Mouse (Mus musculus) retina, postnatal 7 days (tissue): ENCODE data around the gene Tlk1.

Experiments
- DNase-seq: peaks from one replicate; pipeline ENCODE4 v3.0.0-alpha.2; 2012; ENCODE audit warnings: low read depth, low spot score

Tlk1 gene

DNA sequence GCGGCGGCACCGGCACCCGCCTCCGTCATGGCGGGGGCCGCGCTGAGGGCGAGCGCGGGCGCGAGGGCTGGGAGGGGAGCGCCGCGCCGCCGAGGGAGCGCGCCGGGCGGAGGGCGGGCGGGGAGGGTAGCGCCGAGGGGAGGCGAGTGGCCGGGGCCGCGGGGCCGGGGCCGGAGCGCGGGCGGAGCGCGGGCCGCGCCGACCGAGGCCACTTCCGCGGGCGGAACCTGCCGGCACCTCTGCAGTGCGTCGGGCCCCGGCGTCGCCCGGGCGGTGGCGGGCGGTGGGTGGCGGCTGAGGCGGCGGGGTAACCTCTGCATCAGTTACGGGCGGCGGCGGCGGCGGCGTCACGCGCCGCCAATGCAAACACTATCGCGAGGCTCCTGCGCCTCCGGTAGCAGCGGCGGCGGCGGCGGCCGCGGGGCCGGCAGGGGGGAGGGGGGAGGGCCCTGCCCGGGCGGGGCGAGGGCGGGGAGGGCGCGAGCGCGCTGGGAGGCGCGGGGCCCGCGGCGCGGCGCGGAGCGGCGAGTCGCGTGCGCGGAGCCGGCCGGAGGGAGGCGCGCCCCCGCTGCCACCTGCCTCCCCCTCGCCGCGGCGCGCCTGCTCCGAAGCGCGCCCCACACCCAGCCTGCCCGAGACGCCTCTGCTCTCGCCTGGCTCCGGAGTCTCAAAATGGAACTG, at the start of gene Tlk1:
Gene Tlk1, minus strand, starts transcription at position 358 of the 681 bp plus-strand sequence.
- DNase-seq: peak; percentile 72

DNA sequence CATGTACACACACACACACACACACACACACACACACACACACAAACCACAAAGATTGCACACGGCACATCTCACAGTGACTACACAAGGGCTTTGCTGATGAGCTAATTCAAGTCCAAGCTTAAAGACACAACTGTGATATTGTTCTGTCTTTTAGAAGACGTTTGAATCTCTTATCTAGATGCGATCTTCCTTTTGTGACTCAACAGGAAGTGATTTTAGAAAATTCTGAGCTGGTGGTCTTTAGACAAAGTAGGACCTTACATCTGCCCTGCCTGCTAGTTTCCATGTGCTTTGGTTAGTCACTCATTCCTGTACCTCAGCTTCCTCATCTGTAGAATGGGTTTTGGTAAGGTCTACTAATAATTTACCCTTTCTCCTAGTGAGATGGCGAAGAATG, 49.6 kb upstream of the Tlk1 start:
- DNase-seq: no peak

DNA sequence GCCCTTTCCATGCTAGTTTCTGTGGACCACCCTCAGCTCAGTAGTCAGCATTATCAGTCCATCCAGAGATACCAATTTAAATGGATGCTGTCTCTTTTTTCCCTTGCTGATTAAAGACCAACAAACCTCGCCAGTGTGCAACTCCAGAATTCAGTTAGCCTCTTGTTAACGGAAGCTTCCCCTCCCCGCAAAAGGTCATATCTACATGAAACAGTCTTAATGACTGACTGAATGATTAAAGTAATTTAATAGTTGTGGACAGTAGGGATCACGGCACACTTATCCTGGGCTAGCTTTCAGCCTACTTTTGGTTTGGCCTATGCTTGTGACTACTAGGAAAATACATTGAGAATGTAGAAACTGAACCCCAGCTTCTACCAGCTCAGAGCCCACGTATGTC, 47.6 kb upstream of the Tlk1 start:
- DNase-seq: no peak

DNA sequence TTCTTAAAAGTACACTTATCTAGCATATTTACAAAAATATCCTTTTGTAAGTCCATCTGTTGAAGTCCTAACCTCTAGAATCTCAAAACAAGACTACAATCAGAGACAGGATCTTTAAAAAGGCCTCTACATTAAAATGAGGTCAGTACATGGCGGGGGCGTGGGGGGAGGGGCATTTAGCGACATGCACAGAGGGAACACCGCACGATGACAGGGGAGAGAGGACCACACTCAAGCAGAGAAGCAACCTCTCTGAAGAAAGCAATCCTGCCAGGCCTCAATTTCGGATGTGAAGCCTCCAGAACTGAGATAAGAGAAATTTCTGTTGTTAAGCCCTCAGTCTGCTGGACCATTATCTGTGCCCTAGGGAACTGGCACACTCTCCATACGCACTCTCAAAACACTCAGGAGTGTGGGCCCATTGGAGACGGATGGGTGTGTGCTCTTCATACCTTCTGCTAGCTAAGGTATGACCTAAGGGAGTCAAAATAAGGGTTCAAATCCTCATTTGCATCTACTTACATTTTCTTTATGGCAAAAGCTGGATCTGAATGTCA, 46.0 kb upstream of the Tlk1 start:
- DNase-seq: no peak

DNA sequence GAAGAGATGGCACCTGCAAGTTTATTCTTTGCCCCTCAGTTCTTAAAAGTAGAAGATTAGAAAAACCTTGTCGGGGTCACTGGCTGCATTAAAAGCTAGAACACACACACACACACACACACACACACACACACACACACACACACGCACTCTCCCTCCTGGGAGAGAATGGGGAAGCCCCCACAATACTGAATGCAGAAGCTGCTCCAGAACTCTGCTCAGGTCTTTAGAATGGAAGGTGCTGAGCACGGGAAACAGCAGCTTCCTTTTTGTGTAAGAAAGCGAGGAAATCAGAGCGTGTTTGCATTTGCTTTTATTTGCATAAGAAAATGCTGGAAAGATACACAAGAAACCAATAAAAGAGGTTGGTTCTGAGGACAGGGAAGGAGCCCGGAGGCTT, 45.3 kb upstream of the Tlk1 start:
- DNase-seq: no peak

DNA sequence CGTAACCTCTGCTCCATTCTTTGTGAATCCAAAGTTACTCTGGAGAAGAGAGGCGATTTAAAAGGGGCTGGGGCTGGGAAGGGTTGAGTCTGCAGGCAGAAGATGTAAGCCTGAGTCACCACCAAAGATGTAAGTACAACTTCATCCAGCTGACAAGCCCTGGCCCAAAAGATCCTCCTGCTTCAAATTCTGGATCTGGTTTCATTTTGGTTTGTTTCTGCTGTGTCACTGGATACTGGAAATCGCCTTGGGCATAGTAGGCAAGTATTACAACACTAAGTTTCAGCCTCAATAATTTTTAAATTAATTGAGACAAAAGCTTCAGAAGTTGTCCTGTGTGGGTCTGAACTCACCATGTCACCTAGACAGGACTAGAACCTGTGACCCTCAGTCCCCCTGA, 43.6 kb upstream of the Tlk1 start:
- DNase-seq: no peak

DNA sequence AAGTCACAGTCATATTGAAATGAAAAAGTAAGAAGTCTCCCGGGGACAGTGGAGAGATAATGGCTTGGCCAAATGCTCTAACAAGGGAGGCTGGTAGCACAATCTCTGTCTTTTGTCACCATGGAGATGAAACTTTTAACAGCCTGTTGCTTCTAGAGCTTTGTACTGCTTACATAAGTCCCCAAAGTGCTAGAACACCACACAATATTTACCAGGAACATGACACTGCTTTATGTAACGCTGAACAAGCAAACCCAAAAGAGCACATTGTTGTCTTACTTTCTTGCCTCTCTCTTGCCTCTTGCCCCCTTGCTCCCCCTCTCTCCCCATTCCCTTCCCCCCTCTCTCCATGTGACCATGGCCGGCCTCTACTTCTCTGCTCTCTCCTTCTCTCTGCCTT, 41.7 kb upstream of the Tlk1 start:
- no peak for DNase-seq

DNA sequence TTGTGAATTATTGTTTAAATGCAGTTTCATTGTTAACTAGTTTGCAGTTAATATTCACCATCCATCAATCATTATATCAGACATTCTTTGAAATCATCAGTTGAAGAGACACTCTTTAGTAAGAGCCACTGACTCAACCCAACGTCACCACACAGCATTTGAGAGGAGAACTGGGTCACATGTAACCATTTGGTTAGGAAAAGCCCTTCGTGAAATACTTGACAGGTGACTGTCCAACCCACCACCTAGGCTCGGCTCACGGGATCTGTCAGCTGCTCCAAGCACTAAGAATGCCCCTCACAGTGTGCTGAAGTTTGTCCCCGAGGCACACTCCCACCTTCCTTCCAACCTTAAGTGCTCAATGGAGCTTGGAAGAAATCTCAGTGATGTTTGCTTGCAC, 37.4 kb upstream of the Tlk1 start:
- no peak for DNase-seq

DNA sequence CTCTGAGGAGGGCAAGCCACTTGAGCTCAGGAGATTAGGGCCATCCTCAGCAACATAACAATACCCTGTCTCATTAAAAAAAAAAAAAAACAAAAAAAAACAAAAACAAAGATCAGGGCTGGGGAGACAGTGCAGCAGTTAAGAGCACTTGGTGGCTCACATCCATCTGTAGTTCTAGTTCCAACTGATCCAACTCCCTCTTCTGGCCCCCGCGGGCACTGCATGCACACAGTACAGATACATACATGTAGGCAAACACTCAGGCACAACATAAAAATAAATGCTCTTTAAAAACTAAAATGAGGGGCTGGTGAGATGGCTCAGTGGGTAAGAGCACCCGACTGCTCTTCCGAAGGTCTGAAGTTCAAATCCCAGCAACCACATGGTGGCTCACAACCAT, 34.2 kb upstream of the Tlk1 start:
- DNase-seq: no peak

DNA sequence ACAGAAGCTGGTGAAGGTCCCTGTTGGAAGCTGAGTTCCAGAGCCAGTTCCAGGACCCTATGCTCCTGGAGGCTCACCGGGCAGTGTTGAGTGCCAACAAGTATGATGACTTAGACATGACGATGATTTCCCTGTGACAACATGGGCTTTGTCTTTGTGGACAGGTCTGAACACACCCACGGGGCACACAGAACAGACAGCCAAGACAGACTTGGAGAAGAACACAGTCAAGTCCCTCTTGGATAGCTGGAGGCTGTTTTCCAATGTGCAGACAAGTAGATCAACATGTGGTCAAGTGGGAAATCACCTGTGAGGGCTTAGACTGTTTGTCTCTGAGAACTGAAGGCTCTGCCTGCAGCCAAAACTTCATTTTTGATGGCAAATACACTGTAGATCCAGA, 31.4 kb upstream of the Tlk1 start:
- DNase-seq: no peak

DNA sequence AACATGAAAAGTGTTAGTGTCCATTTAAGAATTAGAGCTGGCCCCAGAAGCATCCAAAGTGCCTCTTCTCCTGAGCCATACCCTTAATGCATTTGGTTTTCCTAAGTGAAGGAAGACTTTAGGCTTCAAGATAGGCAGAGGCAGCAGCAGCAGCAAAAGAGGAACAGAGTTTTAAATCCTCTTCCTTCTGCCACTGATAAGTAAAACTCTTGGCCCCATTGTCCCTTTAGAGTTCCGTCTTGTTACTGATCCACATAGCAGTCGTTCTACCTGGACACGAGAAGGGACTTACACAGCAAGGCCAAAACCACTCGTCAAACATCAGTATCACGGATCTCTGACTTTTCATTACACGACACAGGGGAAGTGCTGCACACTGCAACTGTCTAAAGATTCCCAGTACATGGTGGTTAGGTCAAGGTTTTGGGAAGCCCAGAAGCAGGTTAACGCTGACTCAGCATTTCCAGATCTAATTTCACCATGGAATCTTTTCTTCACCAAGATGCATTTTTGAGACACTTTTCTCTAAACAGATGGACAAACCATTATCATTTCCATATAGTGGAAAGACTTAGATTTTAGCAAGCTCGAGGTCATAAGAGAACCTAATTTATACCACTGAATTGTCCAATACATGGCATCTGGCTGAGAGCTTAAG, 28.8 kb upstream of the Tlk1 start:
- DNase-seq: no peak

DNA sequence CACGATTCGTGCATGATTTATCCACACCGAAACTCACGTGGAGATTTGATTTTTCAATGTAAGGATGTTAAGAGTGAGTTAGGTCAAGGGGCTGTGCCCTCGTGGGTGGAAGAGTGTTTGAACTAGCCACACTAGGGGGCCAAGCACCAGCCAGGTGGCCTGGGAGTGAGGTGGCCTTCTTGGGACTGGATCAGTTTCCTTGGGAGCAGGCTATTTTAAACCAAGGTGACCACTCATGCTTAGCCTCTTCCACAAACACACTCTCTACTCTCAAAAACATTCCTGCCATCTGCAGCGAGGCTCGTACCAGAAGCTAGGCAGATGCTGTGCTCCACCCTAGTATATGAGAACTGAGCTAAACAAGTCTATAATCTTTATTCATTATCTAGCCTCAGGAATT, 27.8 kb upstream of the Tlk1 start:
- DNase-seq: no peak

DNA sequence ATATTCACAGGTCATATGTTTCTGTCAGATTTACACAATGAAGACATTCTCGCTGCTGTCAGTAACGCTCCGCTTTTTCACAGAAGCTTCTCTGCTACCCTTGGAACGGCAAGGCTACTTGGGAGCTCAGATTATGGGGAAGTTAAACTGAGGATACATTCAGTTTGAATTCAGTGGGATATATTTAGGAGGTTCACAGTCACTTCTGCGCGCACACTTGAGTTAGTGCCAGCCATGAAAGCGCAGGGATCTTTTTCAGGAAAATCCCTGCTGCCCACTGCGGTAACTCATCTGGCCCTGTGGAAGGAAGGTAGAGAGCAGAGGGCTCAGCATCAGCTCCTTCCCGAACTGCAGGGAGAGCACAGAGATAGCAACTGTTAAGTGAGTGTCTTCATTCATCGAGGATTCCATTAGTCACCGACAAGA, 27.3 kb upstream of the Tlk1 start:
- DNase-seq: no peak

DNA sequence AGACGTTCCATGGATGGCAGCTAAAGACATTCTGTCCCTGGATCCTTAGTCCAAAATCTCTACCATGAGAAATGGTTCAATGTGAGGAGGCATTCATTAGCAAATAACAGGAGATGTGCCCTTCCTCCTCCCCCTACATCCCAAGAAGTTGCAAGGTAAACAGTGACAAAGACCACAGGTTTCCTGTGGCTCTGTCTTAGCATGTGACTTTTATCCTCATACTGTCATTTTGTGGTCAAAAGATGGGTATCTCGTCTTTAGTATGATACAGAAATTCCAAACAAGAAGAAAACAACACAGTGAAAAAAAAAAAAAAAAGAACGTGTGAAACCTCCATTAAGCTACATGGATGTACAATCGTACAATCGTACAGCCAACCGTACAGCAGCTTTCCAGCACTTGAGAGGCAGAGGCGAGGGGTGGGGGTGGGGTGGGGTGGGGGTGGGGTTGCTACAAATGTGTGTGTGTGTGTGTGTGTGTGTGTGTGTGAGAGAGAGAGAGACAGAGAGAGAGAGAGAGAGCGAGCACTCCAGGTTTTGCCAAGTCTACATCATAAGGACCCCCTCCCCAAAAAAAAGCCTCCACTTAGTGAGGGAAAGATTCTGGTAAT, 26.8 kb upstream of the Tlk1 start:
- DNase-seq: no peak

DNA sequence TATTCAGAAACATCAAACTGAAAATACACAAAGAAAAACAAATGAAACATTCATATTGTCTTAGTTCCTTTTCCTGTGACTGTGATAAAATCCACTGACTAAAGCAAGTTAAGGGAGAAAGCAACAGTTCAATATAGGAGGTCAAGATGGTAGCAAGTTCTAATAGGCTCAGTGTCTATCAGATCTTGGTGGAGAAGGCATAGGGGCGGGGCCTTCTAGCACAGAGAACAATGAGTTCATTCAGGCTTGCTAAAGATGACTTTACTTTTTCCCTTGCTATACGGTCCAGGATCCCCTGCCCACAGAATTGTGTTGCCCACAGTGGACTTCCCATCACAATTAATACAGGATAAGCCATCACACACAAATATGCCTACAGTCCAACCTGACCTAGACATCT, 20.3 kb upstream of the Tlk1 start:
- no peak for DNase-seq

DNA sequence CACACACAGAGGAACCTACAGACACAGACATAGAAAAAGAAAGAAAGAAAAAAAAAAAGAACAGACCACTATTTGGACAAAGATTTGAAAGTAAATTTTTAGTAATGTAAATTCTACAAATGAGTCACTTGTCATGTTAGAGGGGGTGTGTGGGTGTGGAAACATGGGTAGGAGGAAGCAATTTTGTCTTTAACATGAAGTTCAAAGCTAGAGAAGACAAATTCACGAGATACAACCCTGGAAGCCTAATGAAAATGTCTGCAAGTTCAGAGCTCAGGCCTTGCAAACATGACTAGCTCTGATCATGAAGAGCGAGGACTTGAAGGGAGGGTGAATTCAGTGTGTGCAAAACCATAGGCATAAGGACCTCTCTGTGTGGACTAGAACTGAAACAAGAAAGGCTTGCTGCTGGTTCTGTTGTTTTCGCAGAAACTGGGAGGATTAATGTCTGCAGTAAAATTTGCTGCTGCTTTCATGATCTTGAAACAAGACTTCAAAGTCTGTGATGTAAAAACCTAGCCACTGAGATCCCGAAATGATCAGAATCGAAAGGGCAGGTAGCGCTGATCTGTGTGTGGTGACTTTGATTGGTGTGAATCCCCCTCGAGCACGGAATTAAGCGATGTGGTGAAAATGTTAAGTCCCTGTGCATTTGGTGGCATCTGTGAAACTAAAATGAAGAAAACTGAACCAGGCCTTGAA, 19.3 kb upstream of the Tlk1 start:
- DNase-seq: no peak

DNA sequence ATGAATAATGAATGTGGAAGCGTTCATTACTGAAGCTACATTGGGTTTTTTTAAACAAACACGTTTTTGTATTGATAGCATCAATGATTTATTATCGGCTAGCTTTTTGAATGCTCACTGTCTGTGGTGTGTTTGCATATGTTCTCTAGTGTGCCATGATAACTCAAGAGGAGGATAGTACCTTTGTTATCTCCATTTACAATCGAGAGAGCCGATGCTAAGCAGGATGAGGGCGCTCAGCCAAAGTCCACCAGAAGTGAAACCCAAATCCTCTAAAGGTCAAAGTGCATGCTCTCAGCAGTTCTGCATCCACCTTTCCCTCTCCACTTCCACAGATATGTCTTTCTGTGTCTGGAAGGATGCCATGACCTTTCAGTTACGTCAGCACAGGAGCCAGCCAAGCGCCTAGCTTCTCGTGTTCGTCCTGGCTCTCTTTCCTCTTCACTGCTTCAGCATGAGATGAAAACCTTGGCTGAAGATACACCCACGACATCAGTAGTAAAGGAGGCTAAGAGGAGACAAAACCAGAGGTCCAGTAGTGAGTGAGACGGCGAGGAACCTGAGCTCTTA, 16.6 kb upstream of the Tlk1 start:
- DNase-seq: no peak

DNA sequence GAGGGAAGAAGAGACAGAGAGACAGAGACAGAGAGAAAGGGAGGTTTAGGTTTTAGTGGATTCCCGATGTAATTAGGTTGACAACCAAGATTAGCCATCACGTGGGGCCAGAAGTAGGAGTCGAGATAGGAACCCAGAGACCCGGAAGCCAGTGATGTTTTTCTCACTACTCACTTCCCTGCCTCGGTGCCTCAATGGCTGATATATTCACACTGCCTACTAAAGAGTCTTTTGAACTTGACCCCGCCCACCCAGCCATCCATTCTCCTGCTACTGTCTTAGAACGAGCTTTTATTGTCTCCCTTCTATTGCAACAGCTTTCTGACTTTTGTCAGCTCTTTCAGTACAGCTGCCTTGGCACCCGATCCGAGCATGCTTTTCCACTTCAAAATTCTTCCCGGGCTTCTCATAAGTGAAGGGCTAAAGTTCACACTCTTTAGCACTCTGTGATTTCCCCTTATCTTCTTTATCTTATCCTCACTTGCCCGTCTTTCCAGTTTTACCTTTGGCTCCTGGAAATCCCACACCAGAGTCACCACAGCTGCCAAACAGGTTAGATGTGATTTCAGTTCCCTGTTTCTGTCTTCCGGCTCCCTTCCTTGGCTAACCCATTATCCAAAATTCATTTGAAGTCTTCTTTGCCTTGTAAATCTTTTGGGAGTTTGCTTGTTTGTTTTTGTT, 13.1 kb upstream of the Tlk1 start:
- no peak for DNase-seq

DNA sequence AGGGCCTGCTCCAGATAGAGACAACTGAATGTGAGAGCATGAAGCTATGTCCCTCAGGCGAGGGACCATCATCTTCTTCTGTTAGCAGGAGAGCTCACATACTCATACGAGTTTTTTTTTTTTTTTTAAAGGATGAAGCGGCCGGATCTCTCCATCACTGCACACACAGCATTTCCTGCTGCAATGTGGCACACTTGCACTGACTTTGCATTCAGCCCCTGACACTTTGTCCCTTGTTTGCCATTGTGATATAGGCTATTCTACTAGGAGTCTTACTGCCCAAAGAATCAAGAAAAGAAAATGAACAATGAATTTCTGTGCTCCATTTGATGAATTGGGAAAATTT, 10.8 kb upstream of the Tlk1 start:
- DNase-seq: no peak

DNA sequence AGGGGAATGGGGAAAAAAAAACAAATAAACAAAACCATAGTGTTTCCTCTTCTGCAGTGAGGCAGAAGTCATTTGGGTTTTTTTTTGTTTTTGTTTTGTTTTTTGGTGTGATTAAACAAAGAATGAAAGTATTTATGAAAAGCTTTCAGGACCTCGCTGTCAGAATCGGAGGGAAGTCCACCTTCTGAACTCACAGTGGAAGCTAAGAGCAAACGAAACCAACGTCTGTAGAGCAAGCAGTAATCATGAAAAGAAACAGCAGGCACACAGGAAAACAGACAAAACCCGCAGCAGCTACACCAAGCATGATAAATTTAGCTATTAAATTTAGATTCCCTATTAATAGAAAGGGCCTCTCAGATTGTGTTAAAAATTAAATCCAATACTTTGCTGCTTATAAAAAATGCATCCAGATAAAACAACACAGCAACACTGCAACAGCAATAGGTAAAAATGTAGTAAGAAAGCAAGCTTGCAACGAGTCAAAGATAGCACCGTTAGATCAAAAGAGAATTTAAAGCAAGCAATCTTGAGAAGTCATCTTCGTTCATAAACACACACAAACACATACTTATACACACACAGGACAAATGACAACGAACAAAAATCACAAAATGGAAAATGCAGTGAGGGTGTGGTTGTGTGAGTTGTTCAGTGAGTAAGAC, 10.2 kb upstream of the Tlk1 start:
- no peak for DNase-seq

DNA sequence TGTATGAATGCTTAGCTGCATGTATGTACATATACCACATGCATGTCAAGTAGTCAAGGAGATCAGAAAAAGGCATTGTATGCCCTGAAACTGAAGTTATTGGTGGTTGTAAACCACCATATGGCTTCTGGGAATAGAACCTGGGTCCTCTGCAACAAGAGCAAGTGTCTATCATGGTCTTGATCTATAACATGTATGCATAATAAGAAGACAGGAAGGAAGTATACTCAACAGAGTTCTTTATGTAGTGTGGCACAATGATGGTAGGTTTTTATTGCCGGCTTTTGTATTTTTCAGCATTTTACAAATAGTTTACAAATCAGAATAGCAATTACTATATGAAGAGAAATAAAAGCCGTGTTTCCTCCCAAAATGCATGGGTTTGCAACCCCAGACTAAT, 9.7 kb upstream of the Tlk1 start:
- DNase-seq: no peak
